Mouse (Mus musculus) kidney, embryonic 14.5 days (tissue): ENCODE results near the gene B3gat1. TPM values are rescaled to one million over a fixed set of nuclear protein-coding genes. Genes with fewer than 3 reads are reported as not detected.

Experiments used
- ATAC-seq: fragments of 200-750 bp; cut with Nextera tagmentation; 2 replicates; pipeline ENCODE4 v1.8.0; 2017; ENCODE audit warnings: moderate number of reproducible peaks, mild to moderate bottlenecking, moderate TSS enrichment, moderate library complexity; ENCODE audit not compliant: low FRiP score, low TSS enrichment
- H3K27ac ChIP-seq: fragments of 300-500 bp; sonication (generic); 2 replicates; pipeline ENCODE4 v1.5.1; 2014; ENCODE audit warnings: low read depth, mild to moderate bottlenecking, low read length, moderate library complexity, mixed read lengths
- H3K27me3 ChIP-seq: fragments of 300-500 bp; sonication (generic); 2 replicates; pipeline ENCODE4 v1.6.1; 2014; ENCODE audit warnings: mild to moderate bottlenecking, low read length; ENCODE audit not compliant: control insufficient read depth, insufficient read depth
- H3K36me3 ChIP-seq: fragments of 300-500 bp; sonication (generic); 2 replicates; pipeline ENCODE4 v1.6.1; 2014; ENCODE audit warnings: low read length, mixed read lengths; ENCODE audit not compliant: control insufficient read depth, insufficient read depth
- H3K4me1 ChIP-seq: fragments of 300-500 bp; sonication (generic); 2 replicates; pipeline ENCODE4 v1.6.1; 2014; ENCODE audit warnings: low read length, mixed read lengths; ENCODE audit not compliant: control insufficient read depth, insufficient read depth
- H3K4me2 ChIP-seq: fragments of 300-500 bp; sonication (generic); replicated peaks from 2 replicates; pipeline ENCODE4 v1.6.1; 2014; ENCODE audit warnings: low read depth, mild to moderate bottlenecking, low read length
- H3K4me3 ChIP-seq: fragments of 300-500 bp; sonication (generic); 2 replicates; pipeline ENCODE4 v1.5.1; 2014; ENCODE audit warnings: mild to moderate bottlenecking, low read length
- H3K9ac ChIP-seq: fragments of 300-500 bp; sonication (generic); 2 replicates; pipeline ENCODE4 v1.6.1; 2014; ENCODE audit warnings: low read depth, mild to moderate bottlenecking, low read length, moderate library complexity
- H3K9me3 ChIP-seq: fragments of 300-500 bp; sonication (generic); 2 replicates; pipeline ENCODE4 v1.6.1; 2016; ENCODE audit warnings: low read length; ENCODE audit not compliant: control insufficient read depth
- WGBS: fragments of 180-500 bp; shearing (Covaris S2); extraction: QIAGEN DNeasy Blood & Tissue Kit; methylation state at CpG from one replicate; pipeline ENCODE4 v1.1.7; 2014; 5-methylcytosine and 5-hydroxymethylcytosine counted together
- polyA plus RNA-seq: library from polyadenylated mRNA; unstranded; fragments of >200 nt; fragmentation: Nextera tagmentation; extraction: Ambion mirVana; gene quantifications from 2 replicates; pipeline ENCODE4 v1.2.1, GENCODE M21; 2014

B3gat1 gene
- polyA plus RNA-seq = 0.13 and 0.14 TPM in 2 replicates

GRCm38 (mm10) chr9:26733206-26733891 lies at the start of gene B3gat1:
Gene B3gat1, plus strand, starts transcription at chr9:26733728.
- ATAC-seq = peak; percentile 88
- Histone ChIP-seq H3K36me3 (no peaks in the 10 kb centered on the region), H3K9ac (peak within 1 kb of the TSS; percentile 53; the same call in 1 of the 2 replicates), H3K27me3 (peaks cover 44% of the 10 kb centered on the region), H3K9me3 (no peaks in the 10 kb centered on the region), H3K4me3 (peak within 1 kb of the TSS; percentile 49), H3K27ac (no peak within 1 kb of the TSS), H3K4me1 (peaks cover 7% of the 10 kb centered on the region), H3K4me2 (peak within 1 kb of the TSS; percentile 96)
- under 1% methylated on average over 24 of the region's 65 CpGs for WGBS

- Histone ChIP-seq H3K4me1 (no peaks in the 10 kb centered on the region), H3K9ac (no peak overlapping the region), H3K36me3 (no peaks in the 10 kb centered on the region), H3K4me2 (no peak overlapping the region), H3K4me3 (no peak overlapping the region), H3K27me3 (no peaks in the 10 kb centered on the region), H3K9me3 (no peaks in the 10 kb centered on the region), H3K27ac (no peak overlapping the region)
- WGBS = 56% methylated on average over 1 of the region's 1 CpGs
- ATAC-seq = no peak
Observed at GRCm38 (mm10) chr9:26689171-26689570, 44.4 kb upstream of the B3gat1 start.

- no peak overlapping the region for H3K4me2 ChIP-seq
- H3K4me3 ChIP-seq = no peak overlapping the region
Observed at GRCm38 (mm10) chr9:26689956-26690698, 43.4 kb upstream of the B3gat1 start.

GRCm38 (mm10) chr9:26692641-26693040 lies 40.9 kb upstream of the B3gat1 start:
- Histone ChIP-seq H3K27ac (no peak overlapping the region), H3K4me3 (no peak overlapping the region), H3K27me3 (no peaks in the 10 kb centered on the region), H3K4me1 (no peaks in the 10 kb centered on the region), H3K9me3 (no peaks in the 10 kb centered on the region), H3K36me3 (no peaks in the 10 kb centered on the region), H3K9ac (no peak overlapping the region), H3K4me2 (no peak overlapping the region)
- ATAC-seq = no peak
- 87% methylated on average over 4 of the region's 4 CpGs for WGBS

More at GRCm38 (mm10) chr9:26689956-26690698, 43.4 kb upstream of the B3gat1 start:
- Histone ChIP-seq H3K36me3 (no peaks in the 10 kb centered on the region), H3K9ac (no peak overlapping the region), H3K27me3 (no peaks in the 10 kb centered on the region), H3K4me1 (no peaks in the 10 kb centered on the region), H3K27ac (no peak overlapping the region), H3K9me3 (no peaks in the 10 kb centered on the region)
- ATAC-seq = no peak
- WGBS = 69% methylated on average over 7 of the region's 7 CpGs

GRCm38 (mm10) chr9:26694656-26695055 lies 38.9 kb upstream of the B3gat1 start:
- 69% methylated on average over 3 of the region's 3 CpGs for WGBS
- Histone ChIP-seq H3K9me3 (no peaks in the 10 kb centered on the region), H3K27ac (no peak overlapping the region)

GRCm38 (mm10) chr9:26695178-26695577 lies 38.4 kb upstream of the B3gat1 start:
- H3K27me3 ChIP-seq = no peaks in the 10 kb centered on the region
- no peak overlapping the region for H3K9ac ChIP-seq
- no peaks in the 10 kb centered on the region for H3K36me3 ChIP-seq
- no peak for ATAC-seq
- no peaks in the 10 kb centered on the region for H3K9me3 ChIP-seq
- no peaks in the 10 kb centered on the region for H3K4me1 ChIP-seq
- no peak overlapping the region for H3K4me3 ChIP-seq
- 77% methylated on average over 5 of the region's 5 CpGs for WGBS
- H3K27ac ChIP-seq = no peak overlapping the region
- H3K4me2 ChIP-seq = no peak overlapping the region

More at GRCm38 (mm10) chr9:26694656-26695055, 38.9 kb upstream of the B3gat1 start:
- Histone ChIP-seq H3K36me3 (no peaks in the 10 kb centered on the region), H3K9ac (no peak overlapping the region), H3K4me2 (no peak overlapping the region), H3K27me3 (no peaks in the 10 kb centered on the region), H3K4me3 (no peak overlapping the region), H3K4me1 (no peaks in the 10 kb centered on the region)
- no peak for ATAC-seq

GRCm38 (mm10) chr9:26698286-26698685 lies 35.2 kb upstream of the B3gat1 start:
- Histone ChIP-seq H3K4me2 (no peak overlapping the region), H3K9me3 (no peaks in the 10 kb centered on the region), H3K4me3 (no peak overlapping the region), H3K27me3 (no peaks in the 10 kb centered on the region), H3K9ac (no peak overlapping the region), H3K4me1 (no peaks in the 10 kb centered on the region), H3K27ac (no peak overlapping the region), H3K36me3 (no peaks in the 10 kb centered on the region)
- 79% methylated on average over 2 of the region's 2 CpGs for WGBS
- ATAC-seq = no peak

GRCm38 (mm10) chr9:26700329-26700728 lies 33.2 kb upstream of the B3gat1 start:
- Histone ChIP-seq H3K27me3 (no peaks in the 10 kb centered on the region), H3K9me3 (no peaks in the 10 kb centered on the region), H3K4me3 (no peak overlapping the region), H3K27ac (no peak overlapping the region), H3K36me3 (no peaks in the 10 kb centered on the region), H3K4me1 (no peaks in the 10 kb centered on the region), H3K9ac (no peak overlapping the region), H3K4me2 (no peak overlapping the region)
- ATAC-seq = no peak
- 93% methylated on average over 2 of the region's 2 CpGs for WGBS

- Histone ChIP-seq H3K4me1 (no peaks in the 10 kb centered on the region), H3K27me3 (no peaks in the 10 kb centered on the region), H3K36me3 (no peaks in the 10 kb centered on the region), H3K27ac (no peak overlapping the region), H3K4me3 (no peak overlapping the region), H3K9me3 (no peaks in the 10 kb centered on the region), H3K4me2 (no peak overlapping the region), H3K9ac (no peak overlapping the region)
- 39% methylated on average over 3 of the region's 3 CpGs for WGBS
- no peak for ATAC-seq
Observed at GRCm38 (mm10) chr9:26718388-26718787, 15.1 kb upstream of the B3gat1 start.
